Mouse (Mus musculus): ENCODE data around the gene Tbc1d22a.
"Not testable (repeated sequence)": the region's sequence is repeated elsewhere in the genome, so short reads cannot be mapped to it uniquely, and the experiment has no call there.

Gene Tbc1d22a

DNA sequence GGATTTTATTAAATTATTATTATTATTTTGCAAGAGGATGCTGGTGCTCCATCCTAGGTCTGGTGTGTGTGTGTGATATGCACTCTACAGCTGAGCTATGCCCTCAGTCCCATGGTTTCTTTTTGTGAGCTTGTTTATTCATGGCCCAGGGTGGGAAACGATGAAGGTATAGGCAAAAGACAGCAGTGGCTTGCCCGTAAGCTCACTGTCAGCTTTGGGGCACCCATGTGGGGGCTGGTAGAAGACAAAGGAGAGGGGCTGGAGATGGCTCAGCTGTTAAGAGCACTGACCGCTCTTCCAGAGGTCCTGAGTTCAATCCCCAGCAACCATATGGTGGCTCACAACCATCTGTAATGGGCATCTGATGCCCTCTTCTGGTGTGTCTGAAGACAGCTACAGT lies 32.9 kb upstream of the Tbc1d22a start:
- DNase-seq, result not testable (repeated sequence)

DNA sequence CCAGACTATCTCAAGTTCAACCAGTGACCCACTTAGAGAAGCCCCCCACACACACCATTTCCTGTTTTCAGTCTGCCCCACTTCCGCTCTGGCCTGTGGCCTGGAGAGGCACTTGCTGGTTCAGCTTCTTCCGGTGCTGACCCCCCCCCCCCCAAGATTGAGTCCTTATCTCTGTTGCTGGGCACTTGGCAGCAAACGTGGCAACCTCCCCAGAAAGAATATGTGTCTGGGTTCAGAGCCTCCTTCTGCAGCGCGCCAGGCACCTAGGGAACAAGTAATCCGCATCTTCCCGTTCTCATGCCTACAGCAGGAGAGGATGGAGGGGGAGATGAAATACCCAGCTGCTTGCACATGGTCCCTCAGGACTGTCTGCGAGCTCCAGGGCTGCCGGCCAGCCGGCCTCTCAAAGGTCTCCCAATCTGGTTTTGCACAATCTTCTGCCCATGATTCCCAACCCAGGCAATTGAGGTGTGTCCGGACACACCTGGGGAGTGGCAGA lies 32.3 kb upstream of the Tbc1d22a start:
- peak; percentile 77 for DNase-seq

DNA sequence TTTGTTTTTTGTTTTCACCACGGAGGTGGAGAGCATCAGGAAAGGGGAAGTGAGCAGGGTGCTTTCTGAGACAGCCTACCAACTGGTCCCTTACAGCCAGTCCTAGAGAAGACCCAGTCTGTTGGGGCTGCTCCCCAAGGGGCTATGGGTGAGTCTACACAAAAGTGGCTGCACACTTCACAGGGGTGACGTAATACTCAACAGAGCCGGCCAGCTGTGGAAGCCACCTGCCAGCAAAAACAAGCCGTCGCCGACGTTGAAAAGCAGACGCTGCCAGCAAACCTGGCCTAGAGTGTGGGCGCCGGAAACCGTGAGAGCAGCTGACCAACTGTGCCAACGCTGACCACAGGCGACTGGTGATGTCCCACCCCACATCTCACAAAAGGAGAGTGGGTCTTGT lies 31.6 kb upstream of the Tbc1d22a start:
- peak; percentile 78 for DNase-seq

DNA sequence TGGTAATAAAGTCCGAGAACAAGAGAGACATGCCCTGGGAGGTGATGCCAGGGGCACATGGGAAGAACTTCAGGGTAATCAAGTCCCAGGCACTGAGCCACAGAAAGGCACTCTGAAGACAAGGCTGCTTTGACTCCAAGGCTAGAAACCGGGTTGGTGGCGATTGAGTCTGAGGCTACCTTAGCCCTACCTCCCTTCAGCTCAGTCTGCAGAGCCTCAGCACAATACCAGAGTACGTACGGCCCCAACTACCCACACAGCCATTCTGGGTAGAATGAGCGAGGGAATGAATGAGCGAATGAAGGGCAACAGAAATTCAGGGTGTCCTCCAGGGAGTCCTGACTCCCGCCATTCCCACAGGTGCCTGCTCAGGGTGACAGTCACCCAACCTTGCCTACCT lies 30.8 kb upstream of the Tbc1d22a start:
- DNase-seq, result no peak

DNA sequence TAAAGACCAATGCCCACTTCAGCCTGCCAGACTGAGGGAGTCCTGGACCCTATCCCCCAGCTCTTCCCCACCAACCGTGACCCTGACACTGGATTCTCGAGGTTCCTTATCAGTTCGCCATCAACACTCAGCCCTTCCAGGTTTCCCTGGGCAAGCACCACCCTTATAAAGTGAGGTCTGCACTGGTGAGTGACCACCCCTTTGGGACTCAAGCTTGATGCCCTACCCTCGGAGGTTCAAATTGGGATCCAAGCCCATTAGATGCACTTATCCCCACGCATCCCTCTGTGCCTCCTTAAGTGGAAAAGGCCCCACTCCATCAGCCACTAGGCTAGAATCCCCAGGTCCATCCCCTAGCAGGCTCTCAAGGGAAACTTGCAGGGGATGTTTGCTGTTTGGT lies 30.2 kb upstream of the Tbc1d22a start:
- DNase-seq, result no peak

DNA sequence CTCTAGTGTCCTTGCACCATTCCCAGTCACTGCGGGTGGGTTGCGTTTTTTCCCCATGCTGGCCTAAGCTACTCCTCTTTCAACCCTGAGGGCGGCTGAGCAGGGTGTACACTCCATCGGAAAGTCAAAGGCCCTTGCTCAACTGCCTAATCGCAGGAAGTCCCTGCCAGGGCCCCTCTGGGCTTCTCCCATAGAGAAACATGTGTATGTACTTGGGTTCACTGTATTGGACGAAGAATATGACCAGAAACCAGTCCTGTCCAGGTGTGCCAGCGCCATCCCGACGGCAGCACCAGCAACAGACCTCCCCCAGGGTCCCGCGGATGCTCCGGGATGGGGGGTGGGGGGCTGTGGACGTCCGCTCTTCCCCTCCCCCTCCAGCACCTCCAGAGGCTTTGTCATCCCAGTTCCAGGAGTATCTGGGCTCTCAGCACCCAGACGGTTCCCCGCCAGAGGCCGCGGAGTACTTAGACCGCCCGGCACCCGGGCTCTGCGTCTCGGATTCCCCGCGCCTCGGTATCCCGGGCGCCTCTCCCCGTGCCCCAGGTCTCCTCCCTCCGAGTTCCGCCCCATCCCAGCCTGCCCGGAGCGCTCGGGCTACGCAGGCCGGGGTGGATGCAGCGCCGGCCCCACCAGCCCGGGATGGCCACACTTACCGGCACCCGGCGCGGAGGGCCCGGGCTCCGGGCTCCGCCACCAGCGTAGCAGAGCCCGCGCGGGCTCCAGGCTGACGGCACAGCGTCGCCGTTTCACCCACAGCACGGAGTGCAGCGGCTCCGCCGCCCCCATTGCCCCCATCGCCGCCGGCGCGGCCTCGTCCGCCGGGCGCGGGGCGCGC lies 29.2 kb upstream of the Tbc1d22a start:
- DNase-seq, result no peak

DNA sequence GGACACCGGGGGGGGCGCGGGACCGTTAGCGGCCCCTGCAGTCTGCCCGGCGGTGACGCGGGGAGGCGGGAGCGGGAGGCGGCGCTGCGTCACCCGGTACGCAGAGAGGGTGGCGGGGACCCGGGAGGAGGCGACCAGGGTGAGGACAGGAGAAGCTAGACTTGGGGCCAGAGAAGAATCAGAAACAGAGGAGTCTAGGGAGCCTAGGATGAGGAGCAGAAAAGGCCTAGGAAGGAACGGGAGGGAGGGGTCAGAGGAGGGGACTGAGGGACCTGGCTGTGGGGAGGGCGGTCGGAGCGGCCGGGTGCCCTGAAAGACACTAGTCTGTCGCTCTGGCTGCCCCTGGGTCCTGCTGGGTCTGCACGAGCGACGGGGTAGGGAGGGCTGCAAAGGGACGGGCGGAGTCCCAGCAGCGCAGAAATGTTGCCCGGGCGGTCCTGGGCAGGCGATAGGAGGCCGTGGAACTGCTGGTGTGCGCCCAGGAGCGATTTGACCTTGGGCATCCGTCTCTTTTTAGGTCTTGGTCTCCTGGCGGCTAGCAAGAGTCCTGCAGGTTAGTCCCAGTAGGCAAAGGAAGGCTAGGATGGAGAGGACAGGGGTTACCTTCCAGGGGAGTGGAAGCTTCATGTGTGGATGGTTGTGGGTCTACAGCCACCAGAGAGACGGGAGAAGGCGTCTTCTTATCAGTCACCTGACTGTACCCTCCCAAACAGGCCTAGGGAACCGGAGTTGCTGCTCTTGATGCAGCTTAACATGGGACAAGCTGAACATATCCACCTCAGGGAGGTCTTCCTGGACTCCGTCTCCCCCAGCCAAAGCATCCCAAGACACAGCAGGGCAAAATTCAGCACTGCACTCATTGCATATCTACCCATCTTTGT lies 28.3 kb upstream of the Tbc1d22a start, which contains the start of gene Cerk:
Cerk (minus strand) TSS at position 453 of the 881 bp plus-strand sequence.
- DNase-seq, result peak; percentile 82

DNA sequence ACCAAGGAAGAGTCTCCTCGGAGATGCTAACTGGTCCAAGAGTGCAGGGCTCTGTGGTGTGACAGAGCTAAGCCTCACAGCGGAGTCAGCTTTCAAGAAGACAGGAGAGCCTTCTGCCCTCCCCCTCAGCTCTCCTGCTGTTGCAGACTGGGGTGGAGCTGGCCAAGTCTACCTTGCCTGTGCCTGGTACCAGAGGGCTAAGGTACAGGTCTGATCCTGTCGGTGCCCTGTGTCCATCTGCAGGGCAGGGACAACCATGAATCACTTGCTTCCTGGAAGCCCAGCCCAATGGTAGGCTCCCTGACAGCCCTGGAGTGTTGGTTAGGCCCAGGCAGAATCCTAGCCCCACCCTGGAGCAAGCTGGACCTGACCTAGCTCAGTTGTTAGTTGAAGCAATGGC lies 27.6 kb upstream of the Tbc1d22a start:
- DNase-seq, result no peak

DNA sequence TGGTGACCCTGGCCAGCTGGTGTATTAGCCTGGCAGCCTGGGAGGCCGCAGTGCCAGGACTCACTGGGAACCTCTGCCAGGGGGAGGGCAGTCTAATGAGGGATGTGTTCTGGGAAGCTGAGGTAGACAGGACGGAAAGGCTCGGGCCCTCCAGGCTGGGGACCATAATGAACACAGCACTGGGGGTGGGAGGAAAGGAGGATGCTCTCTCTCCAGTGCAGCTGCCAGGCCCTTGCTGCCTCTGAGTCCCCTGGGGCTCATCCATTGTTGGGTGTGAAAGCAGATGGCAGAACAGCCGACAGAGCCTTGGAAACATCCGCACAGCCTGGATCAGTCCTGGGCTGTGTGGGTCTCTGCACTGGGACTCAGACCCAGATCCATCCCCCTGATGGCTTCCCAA lies 26.1 kb upstream of the Tbc1d22a start:
- DNase-seq, result no peak

DNA sequence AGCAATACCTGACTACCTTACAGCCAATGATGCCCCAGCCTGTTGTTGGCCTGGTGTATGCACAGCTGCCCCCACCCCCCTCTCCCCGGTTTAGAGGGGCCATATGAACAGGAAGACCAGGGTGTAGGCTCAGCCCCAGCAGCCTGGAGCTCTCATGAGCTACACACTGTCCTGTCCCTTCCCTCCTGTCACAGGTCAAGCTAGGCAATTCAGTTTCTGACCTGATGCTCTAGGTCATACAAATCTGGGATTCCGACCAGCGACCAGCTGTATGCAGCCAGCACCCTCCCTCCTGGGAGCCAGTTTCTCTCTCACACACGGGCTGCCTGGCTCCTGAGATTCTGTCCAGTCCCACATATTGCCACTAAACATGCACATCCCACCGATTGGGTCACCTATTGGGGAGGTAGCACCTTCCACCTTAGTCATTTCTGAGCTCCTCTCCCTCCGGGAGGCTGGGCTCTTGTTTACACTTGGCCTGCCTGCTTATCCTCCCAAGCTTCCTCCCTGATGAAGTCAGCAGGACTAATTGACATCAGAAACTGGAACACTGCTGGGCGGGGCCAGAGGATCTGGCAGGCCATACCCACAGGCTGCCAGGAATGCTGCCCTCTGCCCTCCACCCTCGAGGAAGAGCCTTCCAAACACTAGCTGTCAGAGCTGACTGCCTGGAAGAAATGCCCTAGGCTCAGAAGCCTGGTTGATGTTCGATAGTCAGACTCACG lies 25.4 kb upstream of the Tbc1d22a start:
- peak; percentile 97 for DNase-seq

DNA sequence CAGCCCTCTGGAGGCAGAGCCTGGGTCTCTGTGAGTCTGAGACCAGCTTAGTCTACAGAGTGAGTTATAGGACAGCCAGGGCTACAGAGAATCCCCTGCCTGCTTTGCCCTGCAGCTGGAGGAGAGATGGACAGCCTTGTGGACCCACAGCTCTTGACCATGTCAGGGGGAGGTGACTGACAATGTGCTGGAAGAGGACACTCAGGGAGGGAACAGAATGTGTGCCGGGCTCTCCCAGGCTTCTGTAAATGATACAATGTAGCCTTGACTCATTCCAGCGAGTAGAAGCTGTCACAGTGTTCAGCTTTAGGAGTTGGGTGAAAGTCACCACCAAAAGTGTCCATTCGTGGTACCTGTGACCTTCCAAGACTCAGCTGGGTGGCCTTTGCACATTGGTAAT lies 23.9 kb upstream of the Tbc1d22a start:
- DNase-seq, result no peak

DNA sequence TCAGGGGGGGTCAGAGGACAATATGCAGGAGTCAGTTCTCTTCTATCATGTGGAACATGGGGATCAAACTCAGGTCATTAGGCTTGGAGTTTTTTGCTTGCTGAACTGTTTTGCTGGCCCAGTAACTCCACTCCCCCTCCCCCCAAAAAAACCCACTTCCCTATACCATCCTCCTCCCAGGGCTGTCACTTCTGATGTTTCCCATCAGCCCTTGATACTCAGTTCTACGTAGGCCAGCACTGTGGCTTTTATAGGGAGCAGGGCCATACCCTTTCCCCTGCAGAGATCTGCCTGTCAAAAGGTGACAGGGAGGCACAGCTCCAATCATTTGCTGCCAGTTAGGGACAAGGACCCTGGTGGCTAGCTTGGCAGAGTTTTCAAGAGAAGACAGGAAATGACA lies 22.8 kb upstream of the Tbc1d22a start:
- no peak for DNase-seq

DNA sequence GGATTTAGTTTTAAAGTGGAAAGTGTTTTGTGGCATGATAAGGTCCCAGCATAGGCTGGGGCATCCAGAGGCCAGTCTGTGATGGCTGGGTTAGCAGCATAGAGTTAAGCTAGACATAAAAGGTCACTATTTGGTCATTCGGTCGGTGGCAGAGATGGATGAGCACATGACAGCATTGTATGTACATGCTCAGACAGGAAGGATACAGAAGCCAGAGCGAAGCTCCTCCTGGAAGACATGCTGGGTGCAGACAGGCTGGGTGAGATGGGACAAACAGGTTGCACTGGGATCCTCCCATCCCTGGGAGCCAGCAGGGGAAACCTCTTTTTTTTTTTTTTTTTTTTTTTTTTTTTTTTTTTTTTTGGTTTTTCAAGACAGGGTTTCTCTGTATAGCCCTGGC lies 22.3 kb upstream of the Tbc1d22a start:
- no peak for DNase-seq

DNA sequence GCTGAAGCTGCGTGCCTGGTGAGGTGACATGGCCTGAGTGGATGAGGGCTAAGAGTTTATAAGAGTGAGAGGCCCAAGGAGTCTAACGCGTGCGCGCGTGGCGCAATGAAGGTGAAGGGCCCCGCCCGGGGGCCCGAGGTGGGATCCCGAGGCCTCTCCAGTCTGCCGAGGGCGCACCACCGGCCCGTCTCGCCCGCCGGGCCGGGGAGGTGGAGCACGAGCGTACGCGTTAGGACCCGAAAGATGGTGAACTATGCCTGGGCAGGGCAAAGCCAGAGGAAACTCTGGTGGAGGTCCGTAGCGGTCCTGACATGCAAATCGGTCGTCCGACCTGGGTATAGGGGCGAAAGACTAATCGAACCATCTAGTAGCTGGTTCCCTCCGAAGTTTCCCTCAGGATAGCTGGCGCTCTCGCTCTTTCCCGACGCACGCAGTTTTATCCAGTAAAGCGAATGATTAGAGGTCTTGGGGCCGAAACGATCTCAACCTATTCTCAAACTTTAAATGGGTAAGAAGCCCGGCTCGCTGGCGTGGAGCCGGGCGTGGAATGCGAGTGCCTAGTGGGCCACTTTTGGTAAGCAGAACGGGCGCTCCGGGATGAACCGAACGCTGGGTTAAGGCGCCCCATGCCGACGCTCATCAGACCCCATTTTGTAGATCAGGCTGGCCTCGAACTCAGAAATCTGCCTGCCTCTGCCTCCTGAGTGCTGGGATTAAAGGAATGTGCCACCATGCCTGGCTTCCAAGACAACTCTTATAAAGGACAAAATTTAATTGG lies 19.4 kb upstream of the Tbc1d22a start:
- not testable (repeated sequence) for DNase-seq

DNA sequence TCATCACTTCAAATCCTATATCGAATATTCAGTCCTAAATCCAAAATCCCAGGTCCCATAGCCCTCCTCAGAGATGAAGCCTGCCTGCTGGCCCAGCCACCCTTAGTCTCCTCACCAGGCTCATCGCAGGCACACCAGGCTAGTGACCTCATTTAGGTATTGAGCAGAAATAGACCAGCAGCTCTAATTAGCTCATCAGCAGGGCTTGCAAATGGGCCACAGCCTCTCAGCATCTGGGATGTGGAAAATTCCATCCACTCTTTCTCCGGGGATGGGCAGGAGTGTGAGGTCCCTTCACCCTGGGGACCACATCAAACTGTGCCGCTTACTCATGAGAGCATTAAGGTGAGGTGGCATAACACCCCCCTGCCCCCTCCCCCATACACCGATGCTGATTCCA lies 15.2 kb upstream of the Tbc1d22a start:
- DNase-seq, result no peak

DNA sequence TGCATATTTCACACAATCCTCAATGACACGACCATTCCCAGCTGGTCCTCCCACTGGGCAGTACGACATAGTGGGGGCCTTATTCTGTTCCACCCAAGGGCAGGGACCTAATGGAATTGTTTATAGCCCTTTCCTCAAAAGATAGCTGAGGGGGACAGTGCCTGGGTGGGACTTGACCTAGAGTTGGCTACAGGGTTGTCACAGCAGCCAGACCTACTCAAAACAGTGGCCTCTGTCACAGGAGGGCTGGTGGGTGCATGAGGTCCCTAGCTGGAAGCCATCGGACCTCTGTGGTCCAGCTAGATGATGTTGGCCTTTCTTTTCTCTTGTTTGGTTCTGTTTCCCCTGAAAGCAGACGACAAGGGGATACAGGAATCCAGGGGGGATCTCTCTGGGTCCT lies 14.8 kb upstream of the Tbc1d22a start:
- no peak for DNase-seq

DNA sequence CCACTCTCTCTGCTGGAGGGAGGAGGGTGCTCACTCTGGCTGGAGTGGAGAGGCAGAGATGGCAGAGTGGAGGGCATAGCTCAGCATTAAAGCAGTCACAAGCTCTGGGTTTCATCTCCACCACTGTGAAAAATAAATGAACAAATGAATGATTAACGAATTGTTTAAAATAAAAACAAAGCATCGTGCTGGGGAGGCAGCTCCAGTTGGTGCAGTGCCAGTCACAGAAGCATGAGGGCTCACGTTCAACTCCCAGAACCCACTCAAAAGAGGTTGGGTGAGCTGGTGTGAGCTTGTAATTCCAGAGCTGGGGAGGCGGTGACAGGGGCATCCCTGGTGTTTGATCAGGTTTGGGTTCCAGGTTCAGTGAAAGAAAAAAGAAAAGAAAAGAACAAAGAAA lies 14.1 kb upstream of the Tbc1d22a start:
- no peak for DNase-seq

DNA sequence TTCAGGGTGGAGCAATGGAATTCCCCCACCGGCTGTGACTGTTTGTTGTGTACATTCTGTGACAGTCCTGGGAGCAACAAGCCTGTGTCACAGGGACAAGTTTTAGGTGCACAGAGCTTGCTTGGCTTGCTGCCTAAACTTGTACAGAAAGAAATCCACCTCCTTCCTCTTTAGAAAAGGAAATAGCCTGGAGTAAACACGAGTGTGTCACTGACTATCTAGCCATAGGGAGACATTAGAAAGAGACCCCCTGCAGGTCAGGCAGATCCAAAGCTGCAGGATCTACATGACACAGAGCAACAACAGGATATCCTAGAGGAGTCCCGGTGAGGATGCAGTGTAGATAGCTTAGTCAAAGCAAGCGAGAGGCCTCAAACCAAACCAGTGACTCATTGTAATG lies 13.2 kb upstream of the Tbc1d22a start:
- peak; percentile 77 for DNase-seq

DNA sequence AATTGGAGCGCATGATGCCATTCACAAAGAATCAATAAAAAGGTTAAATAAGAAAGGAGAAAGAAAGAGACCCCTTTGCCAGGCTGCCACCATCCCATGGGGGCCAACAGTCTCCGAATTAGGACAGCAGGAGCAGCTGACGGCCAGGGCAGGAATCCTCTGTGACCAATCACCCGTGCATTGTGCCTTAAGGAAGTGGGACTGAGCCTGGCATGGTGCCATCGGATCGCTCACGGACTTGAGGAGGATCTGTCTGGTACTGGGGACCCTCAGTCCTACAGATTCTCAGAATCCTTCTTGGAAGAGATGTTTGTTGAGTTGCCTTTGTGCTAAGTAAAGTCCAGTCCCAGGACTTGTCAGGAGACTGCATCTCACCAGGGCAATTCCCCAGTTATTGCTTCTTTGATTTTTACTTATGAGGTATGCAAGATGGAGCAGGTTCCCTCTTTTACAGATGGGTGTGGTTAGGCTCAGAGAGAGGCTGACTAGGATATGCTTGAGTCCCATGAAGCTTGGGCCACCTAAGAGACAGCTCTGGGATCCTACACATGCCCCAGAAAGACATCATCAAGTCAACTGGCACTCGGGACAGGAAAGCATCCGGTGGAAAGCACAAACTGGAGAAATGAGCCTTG lies 12.4 kb upstream of the Tbc1d22a start:
- no peak for DNase-seq

DNA sequence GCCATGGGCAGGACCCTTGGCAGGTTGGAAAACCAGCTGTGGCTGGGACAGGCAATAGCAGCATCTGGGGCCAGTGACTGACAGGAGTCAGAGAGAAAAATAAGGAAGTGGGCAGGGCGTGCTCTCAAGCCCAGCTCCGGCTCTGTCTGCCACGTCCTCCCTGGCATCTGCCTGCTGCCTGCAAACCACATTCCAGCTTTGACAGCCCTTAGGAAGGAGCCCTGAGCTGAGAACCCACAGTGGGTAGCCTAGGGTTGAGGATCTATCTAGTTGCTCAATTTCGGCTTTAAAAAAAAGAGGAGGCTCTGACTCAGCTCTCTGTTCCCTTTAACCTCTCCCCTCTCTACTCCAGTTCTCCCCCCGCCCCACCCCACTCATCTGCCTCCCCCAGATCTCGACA lies 11.6 kb upstream of the Tbc1d22a start:
- peak; percentile 84 for DNase-seq

DNA sequence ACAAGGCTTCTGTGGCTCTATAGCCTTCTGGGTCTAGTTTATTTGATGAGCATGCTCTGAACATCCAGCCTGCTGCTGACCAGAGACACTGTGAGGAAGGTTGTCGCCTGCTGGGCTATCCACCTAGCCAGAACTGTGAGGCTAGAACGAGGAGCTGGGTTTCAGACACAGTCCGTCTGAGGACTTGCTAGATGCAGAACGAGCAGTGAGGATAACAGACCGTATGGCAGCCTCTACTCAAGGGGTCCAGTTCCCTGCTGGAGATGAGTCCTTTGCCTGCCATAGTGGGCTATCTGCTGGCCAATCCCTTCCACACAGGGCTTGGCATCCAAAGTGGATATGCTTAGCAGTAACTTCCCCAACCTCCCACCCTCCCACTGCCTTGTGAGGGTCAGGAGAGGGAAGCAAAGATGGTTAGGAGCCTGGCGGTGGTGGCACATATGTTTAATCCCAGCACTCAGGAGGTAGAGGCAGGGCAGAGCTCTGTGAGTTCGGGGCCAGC lies 10.9 kb upstream of the Tbc1d22a start:
- no peak for DNase-seq
